Mouse (Mus musculus): ENCODE data around the gene P4hb. TPM values are rescaled to one million over a fixed set of nuclear protein-coding genes. Genes with fewer than 3 reads are reported as not detected.
A peak's percentile ranks its signal among the peaks of the same experiment; 100 is the strongest.

P4hb gene
- polyA plus RNA-seq (2016; fragmentation: Nextera tagmentation; extraction: Ambion mirVana), result 620 and 631 TPM in 2 replicates

GRCm38 (mm10) chr11:120572752-120573584, at the start of gene P4hb:
Gene P4hb, minus strand, starts transcription at chr11:120573253.
- Histone ChIP-seq H3K27ac (peak within 1 kb of the TSS; percentile 96), H3K9ac (replicated peaks) (peak within 1 kb of the TSS; percentile 97), H3K4me1 (replicated peaks) (peaks cover 20% of the 10 kb centered on the region), H3K9me3 (no peaks in the 10 kb centered on the region), H3K4me2 (peak within 1 kb of the TSS; percentile 94), H3K36me3 (peaks cover 48% of the 10 kb centered on the region), H3K4me3 (replicated peaks) (peak within 1 kb of the TSS; percentile 98), H3K27me3 (no peaks in the 10 kb centered on the region)
- peak; percentile 98 for ATAC-seq (ENCODE audit: insufficient number of reproducible peaks, insufficient read depth, low FRiP score, low TSS enrichment, low read depth)
- WGBS, result under 1% methylated on average over 94 of the region's 94 CpGs

GRCm38 (mm10) chr11:120622805-120623204, 49.8 kb upstream of the P4hb start:
- Histone ChIP-seq H3K27ac (no peak overlapping the region), H3K9ac (replicated peaks) (no peak overlapping the region), H3K4me1 (replicated peaks) (peaks cover 14% of the 10 kb centered on the region), H3K9me3 (no peaks in the 10 kb centered on the region), H3K36me3 (peaks cover 66% of the 10 kb centered on the region), H3K4me3 (replicated peaks) (no peak overlapping the region), H3K4me2 (no peak overlapping the region), H3K27me3 (no peaks in the 10 kb centered on the region)
- ATAC-seq (ENCODE audit: insufficient number of reproducible peaks, insufficient read depth, low FRiP score, low TSS enrichment, low read depth), result no peak
- 88% methylated on average over 6 of the region's 6 CpGs for WGBS

GRCm38 (mm10) chr11:120620195-120620594, 47.1 kb upstream of the P4hb start:
- WGBS, result 92% methylated on average over 14 of the region's 14 CpGs
- H3K4me3 ChIP-seq (replicated peaks), result no peak overlapping the region
- H3K27me3 ChIP-seq, result no peaks in the 10 kb centered on the region
- no peak overlapping the region for H3K4me2 ChIP-seq
- H3K9me3 ChIP-seq, result no peaks in the 10 kb centered on the region
- H3K4me1 ChIP-seq (replicated peaks), result peaks cover 24% of the 10 kb centered on the region
- ATAC-seq (ENCODE audit: insufficient number of reproducible peaks, insufficient read depth, low FRiP score, low TSS enrichment, low read depth), result no peak
- no peak overlapping the region for H3K27ac ChIP-seq
- no peak overlapping the region; the same call in 1 of the 2 replicates for H3K9ac ChIP-seq (replicated peaks)
- peaks cover 56% of the 10 kb centered on the region for H3K36me3 ChIP-seq

- ATAC-seq (ENCODE audit: insufficient number of reproducible peaks, insufficient read depth, low FRiP score, low TSS enrichment, low read depth), result no peak
- peaks cover 67% of the 10 kb centered on the region for H3K36me3 ChIP-seq
- 94% methylated on average over 25 of the region's 25 CpGs for WGBS
- H3K4me1 ChIP-seq (replicated peaks), result peaks cover 18% of the 10 kb centered on the region
- H3K27me3 ChIP-seq, result no peaks in the 10 kb centered on the region
- no peak overlapping the region for H3K27ac ChIP-seq
- no peaks in the 10 kb centered on the region for H3K9me3 ChIP-seq
- H3K4me2 ChIP-seq, result no peak overlapping the region
- H3K4me3 ChIP-seq (replicated peaks), result no peak overlapping the region
- no peak overlapping the region for H3K9ac ChIP-seq (replicated peaks)
These were observed 45.8 kb upstream of the P4hb start for GRCm38 (mm10) chr11:120618619-120619535.

- H3K4me3 ChIP-seq (replicated peaks), result peak within 1 kb of the TSS; percentile 77
- no peaks in the 10 kb centered on the region for H3K9me3 ChIP-seq
- peaks cover 75% of the 10 kb centered on the region for H3K36me3 ChIP-seq
- ATAC-seq (ENCODE audit: insufficient number of reproducible peaks, insufficient read depth, low FRiP score, low TSS enrichment, low read depth), result peak; percentile 91
- H3K27me3 ChIP-seq, result no peaks in the 10 kb centered on the region
- peak within 1 kb of the TSS; percentile 83 for H3K4me2 ChIP-seq
- H3K27ac ChIP-seq, result peak within 1 kb of the TSS; percentile 45
- peaks cover 17% of the 10 kb centered on the region for H3K4me1 ChIP-seq (replicated peaks)
- H3K9ac ChIP-seq (replicated peaks), result peak within 1 kb of the TSS; percentile 78
- under 1% methylated on average over 54 of the region's 56 CpGs for WGBS
These were observed 44.6 kb upstream of the P4hb start, which contains the start of gene Pcyt2 for GRCm38 (mm10) chr11:120617519-120618112. Gene Pcyt2, minus strand, starts transcription at chr11:120617936.

- H3K36me3 ChIP-seq, result peaks cover 75% of the 10 kb centered on the region
- H3K4me2 ChIP-seq, result peak overlapping the region; percentile 83
- WGBS, result 47% methylated on average over 4 of the region's 4 CpGs
- H3K4me1 ChIP-seq (replicated peaks), result peaks cover 17% of the 10 kb centered on the region
- H3K9me3 ChIP-seq, result no peaks in the 10 kb centered on the region
- no peaks in the 10 kb centered on the region for H3K27me3 ChIP-seq
- no peak overlapping the region for H3K27ac ChIP-seq
- H3K4me3 ChIP-seq (replicated peaks), result peak overlapping the region; percentile 77
- no peak for ATAC-seq (ENCODE audit: insufficient number of reproducible peaks, insufficient read depth, low FRiP score, low TSS enrichment, low read depth)
- H3K9ac ChIP-seq (replicated peaks), result peak overlapping the region; percentile 78
These were observed 43.7 kb upstream of the P4hb start for GRCm38 (mm10) chr11:120616617-120617294.

GRCm38 (mm10) chr11:120615606-120616203, 42.7 kb upstream of the P4hb start:
- Histone ChIP-seq H3K9ac (replicated peaks) (0 out of 2 replicates have a peak overlapping the region, but pooled peaks have one; percentile 23), H3K36me3 (peaks cover 76% of the 10 kb centered on the region), H3K27ac (no peak overlapping the region), H3K4me2 (no peak overlapping the region), H3K9me3 (no peaks in the 10 kb centered on the region), H3K4me3 (replicated peaks) (no peak overlapping the region), H3K27me3 (no peaks in the 10 kb centered on the region), H3K4me1 (replicated peaks) (peaks cover 17% of the 10 kb centered on the region)
- no peak for ATAC-seq (ENCODE audit: insufficient number of reproducible peaks, insufficient read depth, low FRiP score, low TSS enrichment, low read depth)
- 94% methylated on average over 11 of the region's 11 CpGs for WGBS

GRCm38 (mm10) chr11:120615167-120615566, 42.1 kb upstream of the P4hb start:
- Histone ChIP-seq H3K36me3 (peaks cover 76% of the 10 kb centered on the region), H3K9me3 (no peaks in the 10 kb centered on the region), H3K4me3 (replicated peaks) (no peak overlapping the region), H3K4me2 (no peak overlapping the region), H3K9ac (replicated peaks) (0 out of 2 replicates have a peak overlapping the region, but pooled peaks have one; percentile 23), H3K27ac (no peak overlapping the region), H3K27me3 (no peaks in the 10 kb centered on the region), H3K4me1 (replicated peaks) (peaks cover 17% of the 10 kb centered on the region)
- no peak for ATAC-seq (ENCODE audit: insufficient number of reproducible peaks, insufficient read depth, low FRiP score, low TSS enrichment, low read depth)
- 90% methylated on average over 6 of the region's 6 CpGs for WGBS

- 84% methylated on average over 8 of the region's 8 CpGs for WGBS
These were observed 40.9 kb upstream of the P4hb start for GRCm38 (mm10) chr11:120613976-120614375.

GRCm38 (mm10) chr11:120613481-120613972, 40.5 kb upstream of the P4hb start:
- 88% methylated on average over 10 of the region's 10 CpGs for WGBS
- peaks cover 69% of the 10 kb centered on the region for H3K36me3 ChIP-seq

More at GRCm38 (mm10) chr11:120613976-120614375, 40.9 kb upstream of the P4hb start:
- no peaks in the 10 kb centered on the region for H3K9me3 ChIP-seq
- H3K4me1 ChIP-seq (replicated peaks), result peaks cover 19% of the 10 kb centered on the region
- H3K4me2 ChIP-seq, result no peak overlapping the region
- H3K9ac ChIP-seq (replicated peaks), result no peak overlapping the region
- H3K36me3 ChIP-seq, result peaks cover 74% of the 10 kb centered on the region
- H3K27ac ChIP-seq, result no peak overlapping the region
- no peak for ATAC-seq (ENCODE audit: insufficient number of reproducible peaks, insufficient read depth, low FRiP score, low TSS enrichment, low read depth)
- H3K27me3 ChIP-seq, result peaks cover 10% of the 10 kb centered on the region
- H3K4me3 ChIP-seq (replicated peaks), result no peak overlapping the region

More at GRCm38 (mm10) chr11:120613481-120613972, 40.5 kb upstream of the P4hb start:
- no peak for ATAC-seq (ENCODE audit: insufficient number of reproducible peaks, insufficient read depth, low FRiP score, low TSS enrichment, low read depth)
- Histone ChIP-seq H3K4me2 (no peak overlapping the region), H3K9me3 (no peaks in the 10 kb centered on the region), H3K4me3 (replicated peaks) (no peak overlapping the region), H3K27me3 (peaks cover 14% of the 10 kb centered on the region), H3K9ac (replicated peaks) (no peak overlapping the region), H3K27ac (no peak overlapping the region), H3K4me1 (replicated peaks) (peaks cover 23% of the 10 kb centered on the region)
